Mouse (Mus musculus): Measurements from ENCODE around the gene Exd1. TPM values are rescaled to one million over a fixed set of nuclear protein-coding genes. Genes with fewer than 3 reads are reported as not detected.
A peak's percentile ranks its signal among the peaks of the same experiment; 100 is the strongest.

Exd1 gene
- polyA plus RNA-seq, 1 experiment from 2014 or later: 0.20 TPM

DNA sequence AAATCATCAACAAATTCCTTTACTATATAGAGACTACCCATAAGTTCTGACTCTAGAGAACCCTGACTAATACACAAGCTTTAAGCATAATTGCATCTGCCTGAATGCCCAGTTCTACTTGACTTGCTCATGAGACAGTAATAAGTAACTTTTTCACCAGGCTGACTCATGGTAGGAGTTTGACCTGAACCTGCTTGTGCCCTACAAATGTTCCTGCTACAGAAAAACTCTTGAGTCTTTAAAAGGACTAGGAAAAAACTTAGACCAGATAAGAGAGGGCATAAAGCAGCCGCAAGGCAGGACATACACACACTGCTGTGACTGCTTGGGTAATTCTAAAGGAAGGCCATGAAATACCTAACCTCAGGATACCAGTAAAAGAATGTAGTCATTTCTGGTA lies 65.1 kb downstream of the Exd1 start:
- ATAC-seq (ENCODE audit: low read depth): no peak
- no peak overlapping the region for H3K27ac ChIP-seq (ENCODE audit: low read length)
- no peaks in the 10 kb centered on the region for H3K36me3 ChIP-seq (ENCODE audit: control insufficient read depth, insufficient read depth, low read length)
- WGBS: 72% methylated on average over 1 of the region's 1 CpGs
- H3K4me1 ChIP-seq (replicated peaks; ENCODE audit: control insufficient read depth, insufficient read depth, low read length): 0 out of 2 replicates have a peak, but pooled peaks cover 3% of the 10 kb centered on the region
- no peaks in the 10 kb centered on the region for H3K9me3 ChIP-seq (ENCODE audit: control insufficient read depth, low read length)
- H3K9ac ChIP-seq (ENCODE audit: low read length): no peak overlapping the region
- no peak overlapping the region for H3K4me3 ChIP-seq (ENCODE audit: low read length)
- no peaks in the 10 kb centered on the region for H3K27me3 ChIP-seq (ENCODE audit: control insufficient read depth, insufficient read depth, low read depth, low read length)
- H3K4me2 ChIP-seq (ENCODE audit: low read depth, low read length): no peak overlapping the region

DNA sequence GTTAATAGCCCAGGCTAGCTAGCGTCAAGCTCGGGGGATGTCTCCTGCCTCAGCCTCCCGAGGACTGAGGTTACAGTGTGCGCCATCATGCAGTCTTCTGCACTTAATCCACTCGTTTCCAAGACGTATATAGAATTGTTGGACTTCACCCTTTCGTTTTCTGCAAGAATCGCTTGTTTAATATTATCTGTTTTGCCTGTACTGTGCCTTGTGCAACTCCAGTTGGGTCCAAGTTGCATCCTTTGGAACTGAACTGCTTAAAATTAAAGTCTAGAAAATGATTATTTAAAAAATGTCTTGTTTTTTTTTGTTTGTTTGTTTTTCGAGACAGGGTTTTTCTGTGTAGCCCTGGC lies 69.1 kb downstream of the Exd1 start:
- Histone ChIP-seq H3K36me3 (ENCODE audit: control insufficient read depth, insufficient read depth, low read length) (no peaks in the 10 kb centered on the region), H3K9ac (ENCODE audit: low read length) (peak overlapping the region; percentile 95), H3K4me2 (ENCODE audit: low read depth, low read length) (peak overlapping the region; percentile 70), H3K9me3 (ENCODE audit: control insufficient read depth, low read length) (no peaks in the 10 kb centered on the region), H3K4me3 (ENCODE audit: low read length) (peak overlapping the region; percentile 67), H3K27ac (ENCODE audit: low read length) (peak overlapping the region; percentile 96), H3K27me3 (ENCODE audit: control insufficient read depth, insufficient read depth, low read depth, low read length) (no peaks in the 10 kb centered on the region), H3K4me1 (replicated peaks; ENCODE audit: control insufficient read depth, insufficient read depth, low read length) (peaks cover 17% of the 10 kb centered on the region)
- no peak for ATAC-seq (ENCODE audit: low read depth)
- WGBS: 8% methylated on average over 9 of the region's 9 CpGs

GRCm38 (mm10) chr2:119477571-119478396 lies 69.6 kb downstream of the Exd1 start, which contains the start of gene Ino80:
Gene Ino80, minus strand, starts transcription at chr2:119477687.
- Histone ChIP-seq H3K4me1 (replicated peaks; ENCODE audit: control insufficient read depth, insufficient read depth, low read length) (peaks cover 17% of the 10 kb centered on the region), H3K9ac (ENCODE audit: low read length) (peak within 1 kb of the TSS; percentile 95), H3K27me3 (ENCODE audit: control insufficient read depth, insufficient read depth, low read depth, low read length) (no peaks in the 10 kb centered on the region), H3K27ac (ENCODE audit: low read length) (peak within 1 kb of the TSS; percentile 96), H3K9me3 (ENCODE audit: control insufficient read depth, low read length) (no peaks in the 10 kb centered on the region), H3K4me2 (ENCODE audit: low read depth, low read length) (peak within 1 kb of the TSS; percentile 70), H3K36me3 (ENCODE audit: control insufficient read depth, insufficient read depth, low read length) (no peaks in the 10 kb centered on the region; the same call in 1 of the 2 replicates), H3K4me3 (ENCODE audit: low read length) (peak within 1 kb of the TSS; percentile 67)
- peak; percentile 96 for ATAC-seq (ENCODE audit: low read depth)
- under 1% methylated on average over 68 of the region's 72 CpGs for WGBS

GRCm38 (mm10) chr2:119476621-119477391 lies 70.6 kb downstream of the Exd1 start:
- 0% methylated on average over 35 of the region's 44 CpGs for WGBS
- peaks cover 17% of the 10 kb centered on the region for H3K4me1 ChIP-seq (replicated peaks; ENCODE audit: control insufficient read depth, insufficient read depth, low read length)
- no peaks in the 10 kb centered on the region for H3K9me3 ChIP-seq (ENCODE audit: control insufficient read depth, low read length)
- H3K36me3 ChIP-seq (ENCODE audit: control insufficient read depth, insufficient read depth, low read length): no peaks in the 10 kb centered on the region; the same call in 1 of the 2 replicates
- H3K27ac ChIP-seq (ENCODE audit: low read length): peak overlapping the region; percentile 96
- no peaks in the 10 kb centered on the region for H3K27me3 ChIP-seq (ENCODE audit: control insufficient read depth, insufficient read depth, low read depth, low read length)
- ATAC-seq (ENCODE audit: low read depth): peak; percentile 69
- H3K4me3 ChIP-seq (ENCODE audit: low read length): peak overlapping the region; percentile 67
- peak overlapping the region; percentile 95 for H3K9ac ChIP-seq (ENCODE audit: low read length)
- peak overlapping the region; percentile 66 for H3K4me2 ChIP-seq (ENCODE audit: low read depth, low read length)

GRCm38 (mm10) chr2:119476166-119476565 lies 71.3 kb downstream of the Exd1 start:
- Histone ChIP-seq H3K9ac (ENCODE audit: low read length) (peak overlapping the region; percentile 95), H3K27ac (ENCODE audit: low read length) (peak overlapping the region; percentile 96), H3K4me1 (replicated peaks; ENCODE audit: control insufficient read depth, insufficient read depth, low read length) (peaks cover 17% of the 10 kb centered on the region), H3K27me3 (ENCODE audit: control insufficient read depth, insufficient read depth, low read depth, low read length) (no peaks in the 10 kb centered on the region), H3K9me3 (ENCODE audit: control insufficient read depth, low read length) (no peaks in the 10 kb centered on the region), H3K4me3 (ENCODE audit: low read length) (peak overlapping the region; percentile 67), H3K4me2 (ENCODE audit: low read depth, low read length) (peak overlapping the region; percentile 66), H3K36me3 (ENCODE audit: control insufficient read depth, insufficient read depth, low read length) (no peaks in the 10 kb centered on the region; the same call in 1 of the 2 replicates)
- no peak for ATAC-seq (ENCODE audit: low read depth)
- WGBS: 11% methylated on average over 7 of the region's 7 CpGs

Other genes starting within 250 kb of the Exd1 start
- 14.6 and 17.8 TPM in 2 replicates for gene Dll4, start 221.8 kb downstream of the Exd1 start, polyA plus RNA-seq (2015; fragmentation: Nextera tagmentation; extraction: Ambion mirVana)
- gene Chac1, start 196.4 kb downstream of the Exd1 start, polyA plus RNA-seq (2015; fragmentation: Nextera tagmentation; extraction: Ambion mirVana): 1.1 and 1.7 TPM in 2 replicates
- gene Ino80, start 69.9 kb downstream of the Exd1 start, polyA plus RNA-seq (2015; fragmentation: Nextera tagmentation; extraction: Ambion mirVana): 4.2 TPM in 2 replicates
- 61.0 and 66.9 TPM in 2 replicates for gene Chp1, start 70 bp upstream of the Exd1 start, polyA plus RNA-seq (2015; fragmentation: Nextera tagmentation; extraction: Ambion mirVana)
- gene Nusap1, start 70.7 kb upstream of the Exd1 start, polyA plus RNA-seq (2015; fragmentation: Nextera tagmentation; extraction: Ambion mirVana): 81.3 and 93.7 TPM in 2 replicates
- gene Oip5, start 70.8 kb upstream of the Exd1 start, polyA plus RNA-seq (2015; fragmentation: Nextera tagmentation; extraction: Ambion mirVana): 27.8 and 29.1 TPM in 2 replicates
- gene Ndufaf1, start 115.2 kb upstream of the Exd1 start, polyA plus RNA-seq (2015; fragmentation: Nextera tagmentation; extraction: Ambion mirVana): 41.4 and 41.6 TPM in 2 replicates
- 35.4 and 39.9 TPM in 2 replicates for gene Rtf1, start 127.4 kb upstream of the Exd1 start, polyA plus RNA-seq (2015; fragmentation: Nextera tagmentation; extraction: Ambion mirVana)
- gene Itpka, start 194.7 kb upstream of the Exd1 start, polyA plus RNA-seq (2015; fragmentation: Nextera tagmentation; extraction: Ambion mirVana): 3.0 and 3.6 TPM in 2 replicates
- 1.3 and 1.5 TPM in 2 replicates for gene Ltk, start 212.8 kb upstream of the Exd1 start, polyA plus RNA-seq (2015; fragmentation: Nextera tagmentation; extraction: Ambion mirVana)
- gene Rpap1, start 239.9 kb upstream of the Exd1 start, polyA plus RNA-seq (2015; fragmentation: Nextera tagmentation; extraction: Ambion mirVana): 28.2 and 31.3 TPM in 2 replicates

Data from lung, embryonic 16.5 days (tissue).